Mouse (Mus musculus) testis, adult 2 months (tissue): ENCODE results near the gene 1700018B08Rik. TPM values are rescaled to one million over a fixed set of nuclear protein-coding genes. Genes with fewer than 3 reads are reported as not detected.

ENCODE experiments used
- H3K27ac ChIP-seq: fragments of 200-500 bp; 2 replicates; pipeline ENCODE4 v1.5.1; 2012; ENCODE audit warnings: low read depth, low read length; ENCODE audit not compliant: control insufficient read depth, insufficient read depth
- H3K27me3 ChIP-seq: fragments of 200-500 bp; 2 replicates; pipeline ENCODE4 v1.6.1; 2012; ENCODE audit warnings: mild to moderate bottlenecking, low read length, moderate library complexity; ENCODE audit not compliant: control insufficient read depth, insufficient read depth
- H3K36me3 ChIP-seq: fragments of 200-500 bp; 2 replicates; pipeline ENCODE4 v1.6.1; 2012; ENCODE audit warnings: mild to moderate bottlenecking, low read length; ENCODE audit not compliant: control insufficient read depth, insufficient read depth
- H3K4me1 ChIP-seq: fragments of 200-500 bp; 2 replicates; pipeline ENCODE4 v1.6.1; 2012; ENCODE audit warnings: low read length; ENCODE audit not compliant: control insufficient read depth, insufficient read depth
- H3K4me3 ChIP-seq: fragments of 200-500 bp; 2 replicates; pipeline ENCODE4 v1.5.1; 2012; ENCODE audit warnings: low read depth, mild to moderate bottlenecking, low read length, moderate library complexity, mixed read lengths; ENCODE audit not compliant: control insufficient read depth
- CTCF ChIP-seq: fragments of 200-500 bp; IDR thresholded peaks from 2 replicates; pipeline ENCODE4 v1.5.1; 2012; ENCODE audit warnings: low read depth, mild to moderate bottlenecking, inconsistent platforms, low read length, moderate library complexity; ENCODE audit not compliant: control insufficient read depth, insufficient read depth, insufficient replicate concordance
- POLR2A ChIP-seq: fragments of 200-500 bp; IDR thresholded peaks from 2 replicates; pipeline ENCODE4 v1.6.1; 2012; ENCODE audit warnings: low read depth, mild to moderate bottlenecking, inconsistent platforms, low read length, moderate library complexity; ENCODE audit not compliant: control insufficient read depth
- polyA plus RNA-seq: library from polyadenylated mRNA; depleted of rRNA; stranded (reverse); fragments of >200 nt; gene quantifications from 2 replicates; pipeline ENCODE4 v1.2.3, GENCODE M21; 2012; rRNA removed

Gene 1700018B08Rik
- polyA plus RNA-seq: 438 and 472 TPM in 2 replicates

DNA sequence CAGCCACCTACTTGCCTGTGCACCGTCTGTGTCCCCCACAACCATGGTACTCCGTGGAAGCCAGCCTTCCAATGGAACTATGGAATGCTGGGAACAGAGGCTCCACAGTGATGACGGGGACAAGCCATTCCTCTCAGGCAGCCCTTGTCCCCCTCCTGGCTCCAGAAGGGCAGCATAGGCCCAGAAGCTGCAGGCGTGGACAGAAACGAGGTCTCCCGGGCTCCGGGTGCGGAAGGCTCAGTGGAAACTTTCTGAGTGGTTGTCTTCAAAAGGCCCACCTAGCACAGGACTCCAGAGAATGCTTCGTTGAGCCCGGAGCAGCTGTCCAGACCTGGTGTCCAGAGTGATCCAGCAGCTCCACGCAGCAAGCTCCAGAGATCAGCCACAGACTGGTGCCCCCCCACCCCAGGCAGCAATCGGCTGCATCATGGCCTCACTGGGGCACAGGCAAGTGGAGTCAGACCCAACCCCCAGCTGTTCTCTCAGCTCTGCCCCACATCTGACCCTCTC lies at the start of gene 1700018B08Rik:
1700018B08Rik (minus strand) TSS at position 45 of the 510 bp plus-strand sequence.
- Histone ChIP-seq H3K27ac (peak within 1 kb of the TSS; percentile 63), H3K4me1 (peaks cover 17% of the 10 kb centered on the region)
- TF ChIP-seq CTCF (no peak), POLR2A (peak; percentile 55; the same call in 1 of the 2 replicates)

DNA sequence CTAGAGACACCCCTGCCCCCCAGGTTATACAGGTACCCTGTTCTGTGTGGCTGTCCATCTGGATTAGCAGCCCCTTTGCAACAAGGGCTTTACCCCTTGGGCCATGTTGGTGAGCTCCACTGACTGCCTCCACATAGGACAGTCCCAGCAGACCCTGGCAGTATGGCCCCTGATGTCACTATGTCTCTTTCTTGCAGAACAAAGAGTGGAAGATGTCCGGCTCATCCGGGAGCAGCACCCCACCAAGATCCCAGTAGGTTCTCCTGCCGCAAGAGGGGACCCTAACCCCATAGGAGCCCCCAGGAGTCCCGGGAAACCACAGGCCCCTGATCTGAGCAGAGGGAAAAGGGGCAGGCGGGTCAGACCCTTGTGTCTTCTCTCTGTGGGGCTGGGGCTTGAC lies 49.2 kb upstream of the 1700018B08Rik start:
- Histone ChIP-seq H3K36me3 (no peaks in the 10 kb centered on the region), H3K27ac (no peak overlapping the region), H3K27me3 (no peaks in the 10 kb centered on the region), H3K4me1 (peaks cover 19% of the 10 kb centered on the region), H3K4me3 (no peak overlapping the region)
- TF ChIP-seq CTCF (no peak), POLR2A (no peak)

More for the DNA sequence above, at the start of gene 1700018B08Rik:
- H3K27me3 ChIP-seq: no peaks in the 10 kb centered on the region
- H3K4me3 ChIP-seq: peak within 1 kb of the TSS; percentile 95
- H3K36me3 ChIP-seq: no peaks in the 10 kb centered on the region

DNA sequence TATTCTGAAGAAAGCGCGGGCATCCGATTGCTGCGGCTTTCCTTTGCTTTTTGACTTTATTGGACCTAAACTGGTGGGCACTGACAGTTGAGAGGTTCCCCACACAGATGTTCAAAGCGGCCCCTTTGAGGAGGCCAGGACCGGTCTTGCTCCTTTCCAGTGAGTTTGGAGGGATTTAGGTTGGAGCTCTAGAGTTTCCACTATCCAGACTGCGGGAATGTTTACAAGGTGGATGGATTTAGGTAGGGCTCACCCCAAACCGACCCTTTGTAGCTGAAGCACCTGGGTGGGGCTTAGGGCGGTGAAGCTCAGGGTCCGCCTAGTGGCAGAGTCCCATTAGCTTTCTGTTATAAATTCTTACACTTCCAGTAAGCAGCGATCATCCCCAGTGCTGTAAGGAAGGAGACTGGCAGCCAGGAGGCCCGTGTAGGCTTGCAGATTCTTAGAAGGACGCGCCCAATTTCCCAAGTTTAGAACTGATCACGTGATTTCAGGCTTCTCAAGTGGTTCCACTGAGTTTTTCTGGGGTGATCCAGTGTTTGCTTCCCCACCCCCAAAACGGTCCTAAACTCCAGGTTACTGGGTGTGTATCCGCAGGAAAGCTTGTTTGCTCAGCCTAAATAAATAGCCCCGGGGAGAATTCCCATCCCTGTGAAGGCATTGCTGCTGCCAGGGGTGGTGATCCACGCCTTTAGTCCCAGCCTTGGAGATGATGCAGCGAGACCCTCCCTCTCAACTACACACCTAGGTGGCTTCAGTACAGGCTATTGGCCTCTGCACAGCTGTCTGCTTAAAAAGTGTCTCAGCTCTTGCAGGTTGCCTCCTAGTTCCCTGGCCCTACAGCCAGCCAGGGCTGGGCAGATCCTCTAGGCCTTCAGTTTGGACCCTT lies 47.3 kb upstream of the 1700018B08Rik start:
- no peaks in the 10 kb centered on the region for H3K27me3 ChIP-seq
- peak overlapping the region; percentile 8; the same call in 1 of the 2 replicates for H3K27ac ChIP-seq
- TF ChIP-seq CTCF: no peak
- TF ChIP-seq POLR2A: no peak

DNA sequence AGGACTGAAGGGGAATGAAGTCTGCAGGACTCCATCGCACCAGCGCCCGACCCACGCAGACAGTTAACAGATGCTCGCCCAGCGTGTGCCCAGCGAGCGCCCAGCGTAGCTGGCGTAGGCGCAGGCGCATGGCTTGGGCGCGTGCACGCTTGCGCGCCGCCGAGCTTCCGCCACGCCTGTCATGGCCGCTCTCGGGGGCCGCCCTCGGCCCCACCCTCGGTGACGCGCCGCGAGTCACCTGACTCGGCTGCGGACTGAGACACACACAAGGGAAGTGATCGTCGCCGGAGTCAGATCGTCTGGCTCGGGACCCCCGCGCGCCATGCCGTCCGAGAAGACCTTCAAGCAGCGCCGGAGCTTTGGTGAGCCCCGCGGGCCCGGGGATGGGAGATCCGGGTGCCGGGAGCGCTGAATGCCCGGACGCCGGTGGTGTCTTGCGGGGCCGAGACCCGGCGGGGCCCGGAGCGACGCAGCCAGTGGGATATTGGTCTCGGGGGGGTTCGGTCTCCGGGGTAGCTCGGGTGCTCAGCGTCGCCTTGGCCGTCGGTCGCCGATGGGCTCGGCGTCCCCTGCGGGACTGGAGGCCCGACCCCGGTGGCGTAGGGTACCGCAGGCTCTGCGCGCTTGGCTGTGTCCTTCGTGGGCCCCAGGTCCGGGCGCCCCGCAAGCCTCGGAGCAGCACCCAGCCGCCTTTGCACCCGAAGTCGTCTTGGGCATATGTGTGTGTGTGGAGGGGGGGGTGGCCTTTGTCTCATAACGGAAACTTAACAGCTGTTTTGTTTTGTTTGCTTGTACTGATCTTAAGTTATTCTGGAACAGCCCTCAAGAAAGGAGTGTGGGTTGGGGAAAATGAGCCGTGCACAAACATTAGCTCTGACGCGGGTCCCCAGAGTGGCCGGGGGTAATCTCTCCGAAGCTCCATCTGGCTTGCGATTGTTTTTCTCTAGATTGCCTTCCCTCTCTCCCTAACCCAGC lies 46.4 kb upstream of the 1700018B08Rik start, which contains the start of gene Map1lc3b:
Map1lc3b (plus strand) TSS at position 159 of the 975 bp plus-strand sequence.
- Histone ChIP-seq H3K36me3 (no peaks in the 10 kb centered on the region), H3K4me3 (peak within 1 kb of the TSS; percentile 90), H3K27ac (peak within 1 kb of the TSS; percentile 87), H3K27me3 (no peaks in the 10 kb centered on the region), H3K4me1 (peaks cover 25% of the 10 kb centered on the region)
- peak; percentile 95 for TF ChIP-seq POLR2A
- TF ChIP-seq CTCF: no peak

More for the DNA sequence above, 47.3 kb upstream of the 1700018B08Rik start:
- H3K4me1 ChIP-seq: peaks cover 21% of the 10 kb centered on the region
- peak overlapping the region; percentile 90 for H3K4me3 ChIP-seq
- no peaks in the 10 kb centered on the region for H3K36me3 ChIP-seq

- H3K4me3 ChIP-seq: peak overlapping the region; percentile 90
- TF ChIP-seq POLR2A (no peak), CTCF (no peak)
- no peaks in the 10 kb centered on the region for H3K36me3 ChIP-seq
- peak overlapping the region; percentile 87 for H3K27ac ChIP-seq
- H3K4me1 ChIP-seq: peaks cover 29% of the 10 kb centered on the region
- H3K27me3 ChIP-seq: no peaks in the 10 kb centered on the region
Observed at GRCm38 (mm10) chr8:121589205-121589726, 45.1 kb upstream of the 1700018B08Rik start.

GRCm38 (mm10) chr8:121588750-121589149 lies 44.6 kb upstream of the 1700018B08Rik start:
- peaks cover 29% of the 10 kb centered on the region for H3K4me1 ChIP-seq
- no peaks in the 10 kb centered on the region for H3K27me3 ChIP-seq
- TF ChIP-seq POLR2A (no peak), CTCF (no peak)
- 0 out of 2 replicates have a peak overlapping the region, but pooled peaks have one; percentile 54 for H3K27ac ChIP-seq
- H3K36me3 ChIP-seq: no peaks in the 10 kb centered on the region
- H3K4me3 ChIP-seq: no peak overlapping the region
